ENCODE assay signal across 19 mouse cellular contexts in genomic region chr12:50430129-50430703, GRCm38 (mm10).
DNase-seq lines count a peak whose midpoint lies in the region; ATAC-seq lines count a peak whose summit lies in the region.
"Had no signal": no experiment of that assay in that cellular context is flagged by ENCODE, and none has a peak within 500 bp of the region (broad histone marks: within the 10 kb centered on the region; RNA-seq: fewer than 3 reads in every experiment).

No protein-coding gene starts in this region.

- 75% methylated on average over 5 of the region's 5 CpGs for WGBS in embryonic facial prominence, embryonic 14.5 days
- WGBS in embryonic facial prominence, embryonic 10.5 days, result 80% methylated on average over 5 of the region's 5 CpGs
- 44% methylated on average over 5 of the region's 5 CpGs for WGBS in hindbrain, embryonic 14.5 days
- WGBS in hindbrain, embryonic 11.5 days, result 67% methylated on average over 5 of the region's 5 CpGs
- WGBS in midbrain, embryonic 16.5 days, result 43% methylated on average over 5 of the region's 5 CpGs
- 71% methylated on average over 5 of the region's 5 CpGs for WGBS in midbrain, embryonic 11.5 days

- ATAC-seq in embryonic facial prominence, embryonic 14.5 days (ENCODE audit: low read depth), result no peak
- ATAC-seq in hindbrain, embryonic 14.5 days (ENCODE audit: low FRiP score), result no peak
- ATAC-seq in hindbrain, embryonic 11.5 days (ENCODE audit: low FRiP score), result no peak
- ATAC-seq in midbrain, embryonic 16.5 days, result peak; percentile 54
- ATAC-seq in midbrain, embryonic 11.5 days (ENCODE audit: low FRiP score), result no peak
- ATAC-seq: CD4-positive, CD25-positive, alpha-beta regulatory T cell, adult 4 months; intestine, embryonic 15.5 days had no signal

- DNase-seq in embryonic facial prominence, embryonic 14.5 days (ENCODE audit: low spot score), result peak; percentile 4
- no peak for DNase-seq in embryonic facial prominence, embryonic 10.5 days (ENCODE audit: low spot score)
- DNase-seq in hindbrain, embryonic 14.5 days (ENCODE audit: low spot score), result peak; percentile 30
- DNase-seq in hindbrain, embryonic 11.5 days (ENCODE audit: low spot score), result no peak
- DNase-seq in midbrain, embryonic 11.5 days (ENCODE audit: low spot score, missing footprints), result no peak
- DNase-seq in retina, postnatal 1 day, result peak; percentile 96
- no peak for DNase-seq in heart, adult 8-10 months (ENCODE audit: low spot score)
- DNase-seq: adrenal gland, postnatal 14 days; B cell, adult 2 months; cerebellum, adult 18-20 months; cerebellum, postnatal 10 days; heart, adult 18-20 months; kidney, adult 18-20 months had no signal

- H3K36me3 ChIP-seq in embryonic facial prominence, embryonic 14.5 days (ENCODE audit: control insufficient read depth, insufficient read depth, low read length), result no peaks in the 10 kb centered on the region
- no peaks in the 10 kb centered on the region for H3K36me3 ChIP-seq in embryonic facial prominence, embryonic 10.5 days (replicated peaks)
- no peaks in the 10 kb centered on the region for H3K36me3 ChIP-seq in hindbrain, embryonic 14.5 days (replicated peaks; ENCODE audit: control insufficient read depth, insufficient read depth)
- no peaks in the 10 kb centered on the region for H3K36me3 ChIP-seq in hindbrain, embryonic 11.5 days (ENCODE audit: control insufficient read depth, insufficient read depth, low read length)
- no peaks in the 10 kb centered on the region for H3K36me3 ChIP-seq in midbrain, embryonic 16.5 days (ENCODE audit: control insufficient read depth, insufficient read depth, low read length)
- no peaks in the 10 kb centered on the region for H3K36me3 ChIP-seq in midbrain, embryonic 11.5 days (ENCODE audit: control insufficient read depth, insufficient read depth, low read length)
- H3K36me3 ChIP-seq: G1E; heart, embryonic 12.5 days; hindbrain, embryonic 10.5 days; intestine, embryonic 15.5 days had no signal

- H3K27ac ChIP-seq in embryonic facial prominence, embryonic 14.5 days (replicated peaks; ENCODE audit: low read depth, low read length), result no peak overlapping the region
- no peak overlapping the region for H3K27ac ChIP-seq in embryonic facial prominence, embryonic 10.5 days (replicated peaks)
- H3K27ac ChIP-seq in hindbrain, embryonic 14.5 days, result no peak overlapping the region
- H3K27ac ChIP-seq in hindbrain, embryonic 11.5 days (ENCODE audit: low read depth, low read length), result no peak overlapping the region
- no peak overlapping the region for H3K27ac ChIP-seq in midbrain, embryonic 16.5 days (ENCODE audit: low read length)
- no peak overlapping the region for H3K27ac ChIP-seq in midbrain, embryonic 11.5 days (ENCODE audit: low read depth, low read length)
- H3K27ac ChIP-seq: hindbrain, embryonic 10.5 days; intestine, embryonic 15.5 days had no signal

- H3K9ac ChIP-seq in embryonic facial prominence, embryonic 14.5 days (ENCODE audit: low read depth, low read length), result no peak overlapping the region
- no peak overlapping the region for H3K9ac ChIP-seq in hindbrain, embryonic 14.5 days
- no peak overlapping the region for H3K9ac ChIP-seq in hindbrain, embryonic 11.5 days (ENCODE audit: low read depth, low read length)
- no peak overlapping the region for H3K9ac ChIP-seq in midbrain, embryonic 16.5 days (ENCODE audit: low read depth, low read length)
- no peak overlapping the region for H3K9ac ChIP-seq in midbrain, embryonic 11.5 days (ENCODE audit: low read length)
- H3K9ac ChIP-seq: heart, embryonic 12.5 days; intestine, embryonic 15.5 days had no signal

- no peaks in the 10 kb centered on the region for H3K27me3 ChIP-seq in embryonic facial prominence, embryonic 14.5 days (replicated peaks; ENCODE audit: control insufficient read depth, insufficient read depth, low read length)
- no peaks in the 10 kb centered on the region for H3K27me3 ChIP-seq in embryonic facial prominence, embryonic 10.5 days (replicated peaks; ENCODE audit: low read depth, poor library complexity, severe bottlenecking)
- H3K27me3 ChIP-seq in hindbrain, embryonic 14.5 days (ENCODE audit: control insufficient read depth, insufficient read depth, low read length), result no peaks in the 10 kb centered on the region
- no peaks in the 10 kb centered on the region for H3K27me3 ChIP-seq in hindbrain, embryonic 11.5 days (ENCODE audit: control insufficient read depth, insufficient read depth, low read length)
- no peaks in the 10 kb centered on the region for H3K27me3 ChIP-seq in midbrain, embryonic 16.5 days (ENCODE audit: control insufficient read depth, insufficient read depth, low read depth, low read length)
- H3K27me3 ChIP-seq in midbrain, embryonic 11.5 days (ENCODE audit: control insufficient read depth, insufficient read depth, low read length), result no peaks in the 10 kb centered on the region
- H3K27me3 ChIP-seq: heart, embryonic 12.5 days; intestine, embryonic 15.5 days had no signal

- H3K4me1 ChIP-seq in embryonic facial prominence, embryonic 14.5 days (ENCODE audit: control insufficient read depth, insufficient read depth, low read length), result no peaks in the 10 kb centered on the region
- H3K4me1 ChIP-seq in embryonic facial prominence, embryonic 10.5 days, result no peaks in the 10 kb centered on the region
- no peaks in the 10 kb centered on the region for H3K4me1 ChIP-seq in hindbrain, embryonic 14.5 days (replicated peaks; ENCODE audit: control insufficient read depth, insufficient read depth, low read length)
- no peaks in the 10 kb centered on the region for H3K4me1 ChIP-seq in hindbrain, embryonic 11.5 days (replicated peaks; ENCODE audit: control insufficient read depth, insufficient read depth, low read length)
- H3K4me1 ChIP-seq in midbrain, embryonic 16.5 days (ENCODE audit: control insufficient read depth, insufficient read depth, low read length), result 0 out of 2 replicates have a peak, but pooled peaks cover 3% of the 10 kb centered on the region
- no peaks in the 10 kb centered on the region for H3K4me1 ChIP-seq in midbrain, embryonic 11.5 days (ENCODE audit: control insufficient read depth, insufficient read depth, low read length)
- H3K4me1 ChIP-seq: heart, embryonic 12.5 days; hindbrain, embryonic 10.5 days; intestine, embryonic 15.5 days had no signal

- no peak overlapping the region for H3K4me3 ChIP-seq in embryonic facial prominence, embryonic 14.5 days (ENCODE audit: low read depth, low read length)
- H3K4me3 ChIP-seq in embryonic facial prominence, embryonic 10.5 days, result no peak overlapping the region
- no peak overlapping the region for H3K4me3 ChIP-seq in hindbrain, embryonic 14.5 days (replicated peaks; ENCODE audit: low read length)
- no peak overlapping the region for H3K4me3 ChIP-seq in hindbrain, embryonic 11.5 days (ENCODE audit: low read depth, low read length)
- no peak overlapping the region for H3K4me3 ChIP-seq in midbrain, embryonic 16.5 days (ENCODE audit: low read depth, low read length)
- no peak overlapping the region for H3K4me3 ChIP-seq in midbrain, embryonic 11.5 days (ENCODE audit: low read depth, low read length)
- H3K4me3 ChIP-seq: heart, embryonic 12.5 days; hindbrain, embryonic 10.5 days; intestine, embryonic 15.5 days had no signal

- no peak overlapping the region for H3K4me2 ChIP-seq in embryonic facial prominence, embryonic 14.5 days (ENCODE audit: low read depth, low read length)
- H3K4me2 ChIP-seq in hindbrain, embryonic 14.5 days (replicated peaks), result no peak overlapping the region
- H3K4me2 ChIP-seq in hindbrain, embryonic 11.5 days (replicated peaks; ENCODE audit: low read depth, low read length), result no peak overlapping the region
- H3K4me2 ChIP-seq in midbrain, embryonic 16.5 days (ENCODE audit: low read length), result no peak overlapping the region
- H3K4me2 ChIP-seq in midbrain, embryonic 11.5 days, result no peak overlapping the region
- H3K4me2 ChIP-seq: heart, embryonic 12.5 days; intestine, embryonic 15.5 days had no signal

- H3K9me3 ChIP-seq in embryonic facial prominence, embryonic 14.5 days (ENCODE audit: control insufficient read depth, low read length), result no peaks in the 10 kb centered on the region
- no peaks in the 10 kb centered on the region for H3K9me3 ChIP-seq in embryonic facial prominence, embryonic 10.5 days
- no peaks in the 10 kb centered on the region for H3K9me3 ChIP-seq in hindbrain, embryonic 14.5 days (ENCODE audit: control insufficient read depth, low read length)
- no peaks in the 10 kb centered on the region for H3K9me3 ChIP-seq in hindbrain, embryonic 11.5 days (ENCODE audit: control insufficient read depth, low read length)
- H3K9me3 ChIP-seq in midbrain, embryonic 16.5 days (replicated peaks; ENCODE audit: control insufficient read depth, low read length, poor library complexity, severe bottlenecking), result no peaks in the 10 kb centered on the region
- no peaks in the 10 kb centered on the region for H3K9me3 ChIP-seq in midbrain, embryonic 11.5 days (ENCODE audit: control insufficient read depth, low read length)
- H3K9me3 ChIP-seq: heart, embryonic 12.5 days; hindbrain, embryonic 10.5 days; intestine, embryonic 15.5 days had no signal

Comparison
In these comparisons a context has a peak if more than half of its experiments do, and no peak if none do; other contexts are left out.
1. DNase-seq: peak in embryonic facial prominence, embryonic 14.5 days (single experiment), hindbrain, embryonic 14.5 days (single experiment) and retina, postnatal 1 day (single experiment); none in embryonic facial prominence, embryonic 10.5 days (single experiment), hindbrain, embryonic 11.5 days (single experiment), midbrain, embryonic 11.5 days (single experiment) and heart, adult 8-10 months (single experiment).